Mouse (Mus musculus) liver, embryonic 12.5 days (tissue): ENCODE results near the gene Tln2. TPM values are rescaled to one million over a fixed set of nuclear protein-coding genes. Genes with fewer than 3 reads are reported as not detected.

Experiments
- ATAC-seq: fragments of 200-750 bp; cut with Nextera tagmentation; 2 replicates; pipeline ENCODE4 v1.8.0; 2017; ENCODE audit warnings: moderate number of reproducible peaks, mild to moderate bottlenecking, moderate library complexity
- H3K27ac ChIP-seq: fragments of 300-500 bp; sonication (generic); 2 replicates; pipeline ENCODE4 v1.5.1; 2016; ENCODE audit warnings: mild to moderate bottlenecking
- H3K27me3 ChIP-seq: fragments of 300-500 bp; sonication (generic); replicated peaks from 2 replicates; pipeline ENCODE4 v1.6.1; 2016; ENCODE audit warnings: mild to moderate bottlenecking, moderate library complexity
- H3K36me3 ChIP-seq: fragments of 300-500 bp; sonication (generic); 2 replicates; pipeline ENCODE4 v1.6.1; 2016; ENCODE audit warnings: mild to moderate bottlenecking, moderate library complexity
- H3K4me1 ChIP-seq: fragments of 300-500 bp; sonication (generic); 2 replicates; pipeline ENCODE4 v1.6.1; 2016
- H3K4me2 ChIP-seq: fragments of 300-500 bp; sonication (generic); 2 replicates; pipeline ENCODE4 v1.6.1; 2016; ENCODE audit warnings: mild to moderate bottlenecking, moderate library complexity
- H3K4me3 ChIP-seq: fragments of 300-500 bp; sonication (generic); 2 replicates; pipeline ENCODE4 v1.5.1; 2016; ENCODE audit warnings: mild to moderate bottlenecking, moderate library complexity
- H3K9ac ChIP-seq: fragments of 300-500 bp; sonication (generic); 2 replicates; pipeline ENCODE4 v1.6.1; 2016; ENCODE audit warnings: mild to moderate bottlenecking, moderate library complexity
- H3K9me3 ChIP-seq: fragments of 300-500 bp; sonication (generic); replicated peaks from 2 replicates; pipeline ENCODE4 v1.6.1; 2016; ENCODE audit warnings: mild to moderate bottlenecking, moderate library complexity
- WGBS: fragments of 180-500 bp; shearing (Covaris S2); methylation state at CpG from one replicate; pipeline ENCODE4 v1.1.7; 2016; ENCODE audit not compliant: insufficient replicate concordance; 5-methylcytosine and 5-hydroxymethylcytosine counted together
- polyA plus RNA-seq: library from polyadenylated mRNA; unstranded; fragments of >200 nt; fragmentation: Nextera tagmentation; extraction: Ambion mirVana; gene quantifications from 2 replicates; pipeline ENCODE4 v1.2.1, GENCODE M21; 2016

Tln2 gene
- polyA plus RNA-seq = 5.0 and 5.2 TPM in 2 replicates

DNA sequence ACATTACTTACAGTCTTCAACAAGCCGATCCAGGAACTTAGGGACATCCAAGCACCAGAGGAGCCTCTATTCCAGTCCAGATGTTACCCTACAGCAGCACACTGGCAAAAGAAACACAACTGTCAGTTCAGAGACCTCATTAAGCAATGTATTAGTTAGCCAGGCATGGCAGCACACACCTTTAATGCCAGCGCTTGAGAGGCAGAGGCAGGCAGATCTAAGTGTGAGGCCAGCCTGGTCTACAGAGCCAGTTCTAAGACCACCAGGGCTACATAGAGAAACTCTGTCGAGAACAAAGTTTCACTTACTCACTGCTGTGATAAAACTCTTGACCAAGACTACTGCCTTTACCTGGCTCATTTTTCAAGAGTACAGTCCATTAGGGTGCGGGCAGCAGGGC is at the start of gene Tln2:
Tln2 (minus strand) TSS at position 101 of the 400 bp plus-strand sequence.
- H3K4me2 ChIP-seq = no peak within 1 kb of the TSS
- no peak within 1 kb of the TSS for H3K4me3 ChIP-seq
- no peaks in the 10 kb centered on the region for H3K27me3 ChIP-seq
- H3K4me1 ChIP-seq = no peaks in the 10 kb centered on the region
- H3K9ac ChIP-seq = no peak within 1 kb of the TSS
- H3K36me3 ChIP-seq = no peaks in the 10 kb centered on the region
- no peaks in the 10 kb centered on the region for H3K9me3 ChIP-seq
- WGBS = 70% methylated on average over 4 of the region's 4 CpGs
- ATAC-seq = no peak
- no peak within 1 kb of the TSS for H3K27ac ChIP-seq

DNA sequence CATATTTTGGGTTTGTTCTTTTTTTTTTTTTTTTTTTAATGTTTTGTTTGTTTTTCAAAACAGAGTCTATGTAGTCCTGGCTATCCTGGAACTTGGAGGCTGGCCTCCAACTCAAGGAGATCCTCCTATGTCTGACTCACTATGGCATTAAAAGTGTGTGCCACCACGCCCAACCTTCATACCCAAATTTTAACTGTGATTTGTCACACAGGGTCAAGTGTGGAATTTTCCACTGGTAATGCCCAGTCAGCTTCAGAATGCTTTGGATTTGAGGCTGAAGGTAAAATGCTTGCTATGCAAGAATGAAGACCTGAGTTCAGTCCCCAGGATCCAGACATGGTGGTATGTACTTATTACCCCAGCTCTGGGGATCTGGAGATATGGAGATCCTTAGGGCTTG is 49.7 kb upstream of the Tln2 start:
- no peak for ATAC-seq
- Histone ChIP-seq H3K4me3 (no peak overlapping the region), H3K9ac (no peak overlapping the region), H3K4me1 (no peaks in the 10 kb centered on the region), H3K27ac (no peak overlapping the region), H3K36me3 (no peaks in the 10 kb centered on the region), H3K9me3 (no peaks in the 10 kb centered on the region), H3K27me3 (no peaks in the 10 kb centered on the region), H3K4me2 (no peak overlapping the region)
- 60% methylated on average over 1 of the region's 1 CpGs for WGBS

DNA sequence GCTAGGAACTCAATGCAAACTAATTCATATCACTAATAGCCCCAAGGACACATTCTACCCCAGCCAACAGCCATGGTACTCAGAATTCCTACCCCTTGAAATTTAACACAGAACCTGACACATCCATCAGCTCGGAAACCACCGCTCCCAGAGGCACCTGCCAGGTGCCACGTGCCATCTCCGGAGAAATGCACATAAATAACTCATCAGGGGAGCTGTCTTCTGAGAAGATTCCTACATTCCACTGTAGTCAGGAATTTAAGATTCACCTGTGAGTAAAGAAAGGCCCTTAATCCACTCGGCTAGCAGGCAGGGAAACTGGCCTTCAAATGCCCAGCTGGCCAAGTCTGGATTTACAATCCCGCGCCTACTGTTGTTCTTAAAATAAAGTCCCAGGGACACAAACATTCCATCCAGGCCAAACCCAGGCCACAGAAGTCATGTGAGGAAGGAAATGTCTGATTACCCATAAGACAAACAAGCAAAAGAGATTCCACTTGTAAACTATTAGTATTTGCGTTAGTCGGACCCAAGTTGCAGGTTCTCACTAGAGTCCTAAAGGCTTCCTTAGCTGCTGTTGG is 48.4 kb upstream of the Tln2 start:
- no peaks in the 10 kb centered on the region for H3K4me1 ChIP-seq
- H3K4me3 ChIP-seq = no peak overlapping the region
- H3K9ac ChIP-seq = no peak overlapping the region
- ATAC-seq = no peak
- no peaks in the 10 kb centered on the region for H3K27me3 ChIP-seq
- no peak overlapping the region for H3K27ac ChIP-seq
- WGBS = 75% methylated on average over 9 of the region's 9 CpGs
- no peak overlapping the region for H3K4me2 ChIP-seq
- H3K9me3 ChIP-seq = no peaks in the 10 kb centered on the region
- no peaks in the 10 kb centered on the region for H3K36me3 ChIP-seq

DNA sequence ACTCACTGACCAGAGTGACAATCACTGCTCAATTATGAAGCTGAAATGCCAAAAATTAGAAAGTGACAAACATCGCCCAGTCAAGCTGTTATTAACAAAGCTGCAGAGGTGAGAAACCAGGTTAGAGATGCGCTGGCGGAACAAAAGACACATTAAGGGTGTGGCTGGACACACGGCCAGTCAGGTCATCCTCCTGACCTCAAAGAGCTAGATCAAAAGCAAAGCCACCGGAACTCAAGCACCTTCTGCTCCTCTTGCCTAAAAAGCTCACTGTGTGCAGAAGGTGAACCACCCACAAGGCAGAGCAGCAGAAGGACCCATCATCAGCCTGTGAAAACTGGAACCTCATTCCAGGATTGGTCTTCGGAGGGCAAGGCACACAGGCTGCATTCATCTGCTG is 47.8 kb upstream of the Tln2 start:
- Histone ChIP-seq H3K36me3 (no peaks in the 10 kb centered on the region), H3K4me3 (no peak overlapping the region), H3K27ac (no peak overlapping the region), H3K9ac (no peak overlapping the region), H3K27me3 (no peaks in the 10 kb centered on the region), H3K4me1 (no peaks in the 10 kb centered on the region), H3K4me2 (no peak overlapping the region), H3K9me3 (no peaks in the 10 kb centered on the region)
- ATAC-seq = no peak
- 71% methylated on average over 6 of the region's 6 CpGs for WGBS

DNA sequence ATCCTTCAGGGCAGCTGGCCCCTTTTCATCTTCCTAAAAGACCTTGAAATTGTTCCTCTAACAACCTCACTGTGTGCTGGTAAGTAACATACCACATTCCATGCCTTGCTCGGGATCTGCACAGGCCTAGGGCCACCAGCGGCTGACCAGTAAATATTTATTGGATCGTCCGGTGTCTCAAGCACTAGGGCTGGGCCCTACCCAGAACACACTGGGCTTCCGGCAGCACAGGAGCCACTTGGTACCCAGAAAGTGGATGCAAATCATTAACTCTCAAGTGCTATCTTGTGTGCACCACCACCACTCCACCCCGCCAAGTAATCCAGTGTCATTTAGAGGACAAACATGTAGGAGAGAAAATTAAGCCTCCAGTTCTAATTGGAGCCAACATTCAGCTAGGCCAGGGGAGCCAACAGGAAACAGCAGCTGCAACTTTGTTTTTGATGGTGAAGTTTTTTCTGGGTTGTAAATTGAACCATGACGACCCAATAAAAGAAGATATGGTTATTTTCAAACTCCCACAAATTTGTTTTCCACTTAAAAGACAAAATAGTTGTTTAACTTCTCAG is 46.4 kb upstream of the Tln2 start:
- 68% methylated on average over 7 of the region's 7 CpGs for WGBS
- H3K4me2 ChIP-seq = no peak overlapping the region
- no peak for ATAC-seq
- H3K4me3 ChIP-seq = no peak overlapping the region
- no peaks in the 10 kb centered on the region for H3K36me3 ChIP-seq
- H3K4me1 ChIP-seq = no peaks in the 10 kb centered on the region
- H3K9me3 ChIP-seq = no peaks in the 10 kb centered on the region
- no peaks in the 10 kb centered on the region for H3K27me3 ChIP-seq
- no peak overlapping the region for H3K27ac ChIP-seq
- H3K9ac ChIP-seq = no peak overlapping the region

DNA sequence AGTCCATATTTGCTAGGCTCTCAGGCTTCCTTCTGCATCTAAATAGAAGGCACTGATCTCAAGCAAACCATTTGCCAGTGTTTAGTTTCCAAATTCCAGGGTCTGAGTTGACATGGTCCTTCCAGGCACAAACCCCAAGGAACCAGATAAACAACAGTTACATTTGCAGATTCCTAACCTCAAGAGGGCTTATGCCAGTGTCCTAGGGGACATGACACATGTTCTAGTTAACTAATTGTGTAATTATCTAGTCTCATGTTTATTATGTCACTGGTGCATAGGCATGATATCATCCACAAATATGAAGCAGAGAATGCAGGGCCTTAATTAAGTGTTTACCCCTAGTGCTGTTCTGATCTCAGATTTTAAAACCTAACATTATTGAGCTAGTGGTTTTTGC is 45.4 kb upstream of the Tln2 start:
- Histone ChIP-seq H3K4me1 (no peaks in the 10 kb centered on the region), H3K27me3 (no peaks in the 10 kb centered on the region), H3K36me3 (no peaks in the 10 kb centered on the region), H3K27ac (no peak overlapping the region), H3K9me3 (no peaks in the 10 kb centered on the region), H3K4me2 (no peak overlapping the region), H3K4me3 (no peak overlapping the region), H3K9ac (no peak overlapping the region)
- ATAC-seq = no peak

DNA sequence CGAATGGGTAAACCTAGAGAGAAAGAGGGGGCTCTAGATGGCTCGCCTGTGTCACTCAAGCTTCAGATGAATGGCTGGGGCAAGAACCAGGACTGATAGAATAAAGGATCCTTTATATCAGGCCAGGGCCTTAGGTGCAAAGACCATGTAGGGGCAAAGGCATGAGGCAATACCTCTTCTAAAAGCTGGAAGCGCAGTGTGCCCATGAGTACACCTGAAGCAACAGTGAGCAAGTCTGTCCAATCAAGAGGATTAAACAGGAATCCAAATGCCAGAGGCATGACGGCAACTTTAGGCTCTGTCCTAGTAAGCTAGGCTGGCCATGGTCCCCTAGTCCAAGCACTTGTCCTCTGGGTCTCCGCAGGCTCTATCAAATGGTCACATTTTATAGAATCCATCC is 42.8 kb upstream of the Tln2 start:
- no peak for ATAC-seq
- Histone ChIP-seq H3K27me3 (no peaks in the 10 kb centered on the region), H3K36me3 (no peaks in the 10 kb centered on the region), H3K4me2 (no peak overlapping the region), H3K4me3 (no peak overlapping the region), H3K9ac (no peak overlapping the region), H3K4me1 (no peaks in the 10 kb centered on the region), H3K27ac (no peak overlapping the region), H3K9me3 (no peaks in the 10 kb centered on the region)
- WGBS = 68% methylated on average over 5 of the region's 5 CpGs

DNA sequence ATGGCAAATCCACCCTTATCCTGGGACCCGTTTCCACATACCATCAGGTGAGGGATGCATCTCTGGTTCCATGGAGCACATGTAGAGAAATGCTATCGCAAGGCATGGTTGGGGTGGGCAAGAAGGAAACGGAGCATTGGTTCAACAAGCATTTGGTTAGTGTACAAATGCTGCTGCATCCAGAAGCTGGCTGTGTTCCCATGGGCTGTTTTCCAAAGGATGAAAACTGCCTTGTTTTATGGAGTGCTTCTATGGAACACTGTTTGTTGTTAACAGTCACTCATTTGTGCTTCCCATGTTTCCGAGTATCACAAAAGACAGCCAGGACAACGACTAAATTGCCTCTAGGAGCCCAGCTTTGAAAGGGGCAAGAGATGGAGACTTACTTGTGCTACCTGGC is 35.7 kb upstream of the Tln2 start:
- WGBS = 73% methylated on average over 5 of the region's 5 CpGs
- ATAC-seq = no peak
- H3K4me2 ChIP-seq = no peak overlapping the region

DNA sequence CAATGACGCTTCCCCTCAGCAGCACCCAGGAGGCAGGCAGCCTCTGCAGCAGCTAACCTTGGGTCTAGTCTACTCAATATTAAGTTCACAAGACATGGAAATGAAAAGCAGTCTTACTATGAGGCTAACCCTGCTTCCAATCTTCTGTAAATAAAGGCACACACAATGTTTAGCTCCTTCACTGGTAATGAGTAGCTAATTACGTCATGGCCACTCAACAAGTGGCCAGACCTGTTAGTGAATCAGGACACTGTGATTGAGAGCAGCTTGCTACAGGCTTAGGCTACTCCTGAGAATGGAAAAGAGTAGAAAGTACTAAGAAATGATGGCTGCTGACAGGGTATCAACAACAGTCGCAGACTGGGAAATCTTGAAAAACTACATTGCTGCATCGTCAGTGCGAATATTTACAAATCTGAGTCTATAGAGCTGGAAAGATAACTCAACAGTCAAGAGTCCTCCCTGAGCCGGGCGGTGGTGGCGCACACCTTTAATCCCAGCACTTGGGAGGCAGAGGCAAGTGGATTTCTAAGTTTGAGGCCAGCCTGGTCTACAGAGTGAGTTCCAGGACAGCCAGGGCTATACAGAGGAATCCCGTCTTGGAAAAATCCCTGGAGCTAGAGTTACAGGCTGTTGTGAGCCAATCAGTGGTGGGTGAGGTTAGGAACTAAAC is 34.1 kb upstream of the Tln2 start:
- H3K27ac ChIP-seq = no peak overlapping the region
- ATAC-seq = no peak

More for the DNA sequence above, 35.7 kb upstream of the Tln2 start:
- Histone ChIP-seq H3K4me1 (no peaks in the 10 kb centered on the region), H3K27me3 (no peaks in the 10 kb centered on the region), H3K9ac (no peak overlapping the region), H3K36me3 (peaks cover 4% of the 10 kb centered on the region; the same call in 1 of the 2 replicates), H3K4me3 (no peak overlapping the region), H3K9me3 (0 out of 2 replicates have a peak, but pooled peaks cover 5% of the 10 kb centered on the region), H3K27ac (no peak overlapping the region)

DNA sequence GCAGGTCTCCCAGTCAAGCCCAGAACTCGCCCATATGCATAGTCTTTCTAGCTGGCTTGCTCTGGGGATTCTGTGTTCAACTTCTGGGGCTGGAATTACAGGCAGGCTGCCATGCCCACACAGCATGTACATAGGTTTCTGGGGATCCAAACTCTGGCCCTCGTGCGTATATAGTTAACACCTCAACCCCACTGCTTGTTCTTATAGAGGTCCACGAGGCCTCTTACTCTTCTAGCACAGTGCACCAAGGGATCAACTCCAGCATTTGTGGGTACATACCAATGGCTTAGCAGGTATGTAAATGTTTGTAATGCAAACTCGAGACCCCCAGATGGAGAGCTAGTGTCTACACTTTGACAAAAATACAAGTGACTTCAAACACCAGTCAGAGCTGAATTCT is 33.2 kb upstream of the Tln2 start:
- WGBS = 69% methylated on average over 5 of the region's 5 CpGs
- Histone ChIP-seq H3K4me2 (no peak overlapping the region), H3K36me3 (peaks cover 4% of the 10 kb centered on the region; the same call in 1 of the 2 replicates), H3K27ac (no peak overlapping the region), H3K9me3 (0 out of 2 replicates have a peak, but pooled peaks cover 5% of the 10 kb centered on the region), H3K27me3 (no peaks in the 10 kb centered on the region), H3K4me1 (no peaks in the 10 kb centered on the region), H3K9ac (no peak overlapping the region), H3K4me3 (no peak overlapping the region)
- ATAC-seq = no peak

More for the DNA sequence above, 34.1 kb upstream of the Tln2 start:
- H3K4me2 ChIP-seq = no peak overlapping the region
- H3K4me1 ChIP-seq = no peaks in the 10 kb centered on the region
- H3K27me3 ChIP-seq = no peaks in the 10 kb centered on the region
- H3K9ac ChIP-seq = no peak overlapping the region
- 0 out of 2 replicates have a peak, but pooled peaks cover 5% of the 10 kb centered on the region for H3K9me3 ChIP-seq
- peaks cover 4% of the 10 kb centered on the region; the same call in 1 of the 2 replicates for H3K36me3 ChIP-seq
- H3K4me3 ChIP-seq = no peak overlapping the region
- WGBS = 79% methylated on average over 9 of the region's 9 CpGs

DNA sequence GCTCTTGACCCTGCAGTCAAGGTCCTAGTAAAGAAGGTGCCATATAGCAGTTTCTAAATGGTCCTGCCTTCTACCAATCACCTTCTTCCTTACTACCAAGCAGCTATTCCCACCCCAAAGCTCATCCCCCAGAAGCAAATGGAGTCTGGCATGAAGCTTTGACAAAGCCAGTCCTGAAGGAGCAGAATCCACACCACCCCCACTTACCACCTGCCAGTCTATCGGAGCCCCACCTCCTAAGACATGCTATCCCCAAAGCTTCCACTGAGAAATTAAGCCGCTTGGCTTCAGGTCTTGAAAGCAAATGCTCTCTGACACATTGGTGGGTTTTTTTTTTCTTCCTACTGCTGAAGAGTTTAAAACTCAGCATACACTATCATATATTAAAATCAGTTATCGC is 27.6 kb upstream of the Tln2 start:
- H3K27ac ChIP-seq = no peak overlapping the region
- ATAC-seq = no peak
- WGBS = 71% methylated on average over 3 of the region's 3 CpGs

DNA sequence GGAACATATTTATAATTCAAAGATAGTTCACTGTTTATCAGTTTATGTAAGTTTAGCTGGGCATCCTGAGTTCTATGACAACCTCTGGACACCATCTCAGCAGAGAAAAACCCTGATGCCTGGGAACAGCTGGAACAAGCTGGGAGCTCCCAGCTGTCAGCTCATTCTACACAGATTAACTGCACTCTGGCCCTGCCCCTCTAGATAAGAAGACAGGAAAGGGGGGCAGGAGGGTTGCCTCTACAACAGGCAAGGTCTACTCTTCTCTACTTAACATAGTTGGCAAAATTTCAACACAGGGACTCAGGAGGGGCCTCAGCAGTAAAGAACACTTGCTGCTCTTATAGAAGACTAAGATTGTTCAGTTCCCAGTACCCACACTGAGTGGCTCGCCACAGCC is 27.0 kb upstream of the Tln2 start:
- Histone ChIP-seq H3K4me3 (no peak overlapping the region), H3K4me1 (peaks cover 4% of the 10 kb centered on the region; the same call in 1 of the 2 replicates), H3K9me3 (no peaks in the 10 kb centered on the region), H3K27me3 (no peaks in the 10 kb centered on the region), H3K9ac (no peak overlapping the region), H3K36me3 (no peaks in the 10 kb centered on the region), H3K27ac (no peak overlapping the region), H3K4me2 (no peak overlapping the region)
- WGBS = 59% methylated on average over 1 of the region's 1 CpGs
- ATAC-seq = no peak

More for the DNA sequence above, 27.6 kb upstream of the Tln2 start:
- peaks cover 4% of the 10 kb centered on the region; the same call in 1 of the 2 replicates for H3K4me1 ChIP-seq
- H3K9me3 ChIP-seq = no peaks in the 10 kb centered on the region
- no peaks in the 10 kb centered on the region for H3K27me3 ChIP-seq
- H3K4me2 ChIP-seq = no peak overlapping the region
- H3K36me3 ChIP-seq = no peaks in the 10 kb centered on the region
- no peak overlapping the region for H3K9ac ChIP-seq
- no peak overlapping the region for H3K4me3 ChIP-seq
